Mouse (Mus musculus) frontal cortex, postnatal 10 days (tissue): ENCODE measurements around the gene Fxr1.
A peak's percentile ranks its signal among the peaks of the same experiment; 100 is the strongest.
"Not testable (repeated sequence)": the region's sequence is repeated elsewhere in the genome, so short reads cannot be mapped to it uniquely, and the experiment has no call there.

ENCODE experiments used
- DNase-seq, 2 experiments: peaks; one replicate each; pipeline ENCODE4 v3.0.0; 2022; ENCODE audit warnings: low spot score in 2 of 2, mixed read lengths in 1 of 2

Fxr1 gene

DNA sequence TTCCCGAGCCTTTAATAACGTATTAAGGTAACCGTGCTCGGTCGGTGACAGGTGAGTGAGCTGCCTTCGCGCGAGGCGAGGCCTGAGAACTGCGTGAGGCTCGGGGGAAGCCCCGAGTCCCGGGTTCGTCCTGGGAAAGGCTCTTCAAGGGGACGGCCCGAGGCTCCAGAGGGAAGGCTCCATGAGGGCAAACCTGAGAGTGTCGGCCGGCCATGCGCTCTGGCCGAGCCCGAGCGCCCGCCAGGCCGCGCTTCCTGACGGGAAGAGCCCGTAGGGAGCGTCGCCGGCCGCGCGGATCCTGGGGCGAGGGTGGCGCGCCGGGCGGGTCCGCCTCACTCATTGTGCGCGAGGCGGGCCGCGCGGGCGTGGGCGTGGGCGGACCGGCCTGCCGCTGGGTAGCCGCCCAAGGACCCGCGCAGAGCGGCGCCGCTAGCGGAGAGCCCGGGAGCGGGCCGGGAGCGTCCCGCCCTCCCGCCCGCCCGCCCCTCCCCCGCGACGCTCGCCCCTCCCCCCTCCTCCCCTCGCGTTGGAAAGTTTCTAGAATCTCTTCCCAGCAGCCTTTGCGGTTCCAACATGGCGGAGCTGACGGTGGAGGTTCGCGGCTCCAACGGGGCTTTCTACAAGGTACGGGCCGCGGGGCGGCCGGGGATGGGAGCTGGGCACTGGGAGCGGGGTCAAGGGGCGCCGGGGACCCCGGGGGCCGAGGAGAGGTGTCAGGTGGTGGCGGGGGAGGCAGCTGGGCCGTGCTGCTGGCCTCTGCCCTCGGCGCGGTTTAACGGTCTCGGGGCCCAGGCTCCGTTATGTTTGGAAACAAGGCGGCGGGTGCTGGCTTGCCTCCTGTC lies at the start of gene Fxr1:
Gene Fxr1, plus strand, starts transcription at position 404 of the 842 bp plus-strand sequence.
- DNase-seq: peak; percentile 70 to 81

DNA sequence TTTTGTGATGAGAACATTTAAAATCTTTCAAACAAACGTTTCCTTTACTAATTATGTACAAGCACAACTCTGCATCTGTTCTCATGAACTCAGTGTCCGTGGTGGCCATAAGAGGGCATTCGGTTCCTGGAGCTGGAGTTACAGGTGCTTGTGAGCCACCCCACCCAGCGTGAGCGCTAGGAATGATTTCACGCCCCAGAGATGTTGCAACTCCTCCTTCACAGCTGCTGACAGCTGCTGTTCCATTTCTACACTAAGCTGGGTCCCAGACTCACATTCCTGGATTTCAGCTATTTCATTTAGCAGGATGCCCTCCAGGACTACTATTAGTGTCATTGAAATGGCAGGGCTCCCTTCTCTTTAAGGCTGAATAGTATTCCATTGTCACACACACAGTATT lies 40.3 kb upstream of the Fxr1 start:
- no peak for DNase-seq

DNA sequence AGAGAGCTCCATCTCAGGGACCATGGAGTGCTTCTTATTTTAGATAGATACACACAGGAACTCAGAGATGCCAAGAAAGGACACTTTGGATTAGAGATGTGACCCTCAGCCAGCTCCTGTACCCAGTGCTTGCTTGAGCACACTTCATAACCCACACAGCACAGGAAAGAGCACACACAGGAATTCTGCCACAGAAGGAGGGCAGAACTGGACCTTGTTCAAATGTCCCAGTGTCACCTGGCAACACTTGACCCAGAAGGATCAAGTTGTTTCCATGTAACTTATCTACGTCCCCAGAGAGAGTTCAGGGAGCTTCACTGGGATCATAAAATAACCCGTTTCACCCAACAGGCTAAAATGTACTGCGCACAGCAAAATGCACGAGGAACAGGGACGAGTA lies 37.0 kb upstream of the Fxr1 start:
- DNase-seq: no peak

DNA sequence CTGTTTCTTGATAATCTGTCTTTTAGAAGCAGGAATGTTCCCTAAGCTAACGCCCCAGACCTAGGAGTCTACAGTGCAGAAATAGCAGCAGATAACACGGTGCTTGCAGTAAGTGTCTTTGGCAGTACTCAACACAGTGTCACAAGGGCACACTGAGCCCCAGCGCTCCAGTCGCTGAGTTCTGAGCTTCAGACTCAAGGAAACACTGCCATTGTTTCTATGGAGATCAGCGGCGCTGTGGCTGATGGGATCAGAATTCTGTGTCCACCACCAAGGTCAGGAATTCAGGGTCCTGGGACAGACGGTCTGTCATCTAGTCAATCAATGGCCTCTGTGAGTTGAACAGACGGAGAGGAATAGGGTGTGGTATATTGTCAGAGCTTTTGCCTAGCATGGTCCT lies 30.4 kb upstream of the Fxr1 start:
- no peak for DNase-seq

DNA sequence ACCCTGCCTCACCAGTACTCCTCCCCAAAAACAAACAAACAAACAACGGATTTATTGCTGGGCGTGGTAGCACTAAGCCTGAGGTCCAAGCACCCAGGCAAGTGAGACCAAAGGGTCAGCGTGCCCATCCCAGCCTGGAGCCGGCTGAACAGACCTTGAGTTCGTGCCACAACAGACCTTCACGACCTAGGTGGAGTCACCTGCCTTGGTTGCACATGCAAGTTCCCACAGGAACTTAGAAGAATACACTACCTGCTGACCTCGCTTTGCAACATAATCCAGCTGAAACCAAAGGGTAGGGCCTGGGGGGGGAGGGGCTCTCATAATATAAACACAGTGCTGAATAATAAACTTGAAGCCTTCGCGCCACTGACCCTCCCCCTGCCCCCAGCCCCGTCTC lies 29.3 kb upstream of the Fxr1 start:
- DNase-seq: no peak

DNA sequence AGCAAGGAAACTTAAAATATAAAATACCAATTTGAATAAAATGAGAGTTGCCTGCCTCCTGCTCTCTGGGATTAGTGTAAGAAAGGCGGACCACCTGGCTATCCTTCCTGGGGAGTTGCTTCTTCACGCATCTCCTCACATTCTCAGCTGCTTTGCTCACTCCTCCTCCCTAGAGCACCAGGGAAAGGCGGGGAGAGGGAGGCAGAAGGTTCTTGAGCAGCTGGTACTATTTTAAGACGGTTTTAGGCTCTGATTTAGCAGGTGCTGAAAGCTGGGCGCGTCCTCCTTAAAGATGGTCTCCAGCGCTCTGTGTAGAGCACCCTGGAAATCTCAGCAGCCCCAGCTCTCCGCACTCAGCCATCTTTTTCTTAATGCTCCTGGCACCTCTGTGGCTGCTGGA lies 28.8 kb upstream of the Fxr1 start:
- DNase-seq: no peak

DNA sequence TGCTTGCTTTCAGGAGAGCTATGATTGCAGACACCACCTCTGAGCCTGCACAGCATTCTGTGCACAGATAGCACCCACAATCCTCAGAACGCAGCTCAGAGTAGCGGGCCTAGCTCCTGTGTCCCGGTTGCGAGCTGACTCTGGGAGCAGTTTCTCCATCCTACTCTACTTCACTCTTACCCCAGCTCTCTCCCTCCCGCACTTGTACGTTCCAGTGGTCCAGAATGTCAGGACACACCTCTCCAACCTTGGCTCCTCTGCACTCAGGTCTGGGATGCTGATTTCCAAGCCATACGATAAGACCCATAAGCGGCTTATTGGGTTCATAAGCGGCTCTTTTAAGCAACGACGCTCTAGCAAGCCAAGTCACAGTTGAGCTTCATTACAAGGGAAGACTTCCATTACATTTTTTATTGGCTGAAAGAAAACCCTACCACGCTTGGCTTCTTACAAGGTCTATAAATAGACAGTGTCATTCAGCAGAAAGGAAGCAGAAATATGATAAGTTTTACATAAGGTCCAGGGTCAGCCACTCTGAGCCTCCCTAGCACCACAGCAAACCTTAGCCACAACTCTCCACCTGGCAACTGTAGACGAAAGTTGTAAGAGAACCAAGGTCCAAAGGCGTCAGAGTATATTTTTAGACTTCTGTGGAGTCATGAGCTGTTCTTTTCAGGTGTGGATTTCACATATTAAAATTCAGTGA lies 26.2 kb upstream of the Fxr1 start:
- DNase-seq: no peak

DNA sequence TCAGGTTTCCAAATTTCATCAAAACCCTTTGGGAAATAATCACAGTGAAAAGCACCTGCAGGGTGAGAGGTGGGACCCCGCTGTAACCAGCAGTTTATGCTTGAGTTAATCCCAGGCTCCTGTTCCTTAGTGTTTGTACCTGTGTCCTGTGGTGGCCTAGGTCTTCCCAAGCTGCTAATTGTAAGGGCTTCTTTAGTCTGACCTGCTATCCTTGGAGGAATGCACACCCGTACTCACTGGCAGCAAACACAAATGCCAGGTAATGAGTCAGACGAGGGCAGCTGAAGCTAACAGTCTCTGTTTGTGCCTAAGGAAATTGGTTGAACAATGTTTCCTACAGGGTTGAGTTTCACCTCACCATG lies 25.6 kb upstream of the Fxr1 start:
- DNase-seq: no peak

DNA sequence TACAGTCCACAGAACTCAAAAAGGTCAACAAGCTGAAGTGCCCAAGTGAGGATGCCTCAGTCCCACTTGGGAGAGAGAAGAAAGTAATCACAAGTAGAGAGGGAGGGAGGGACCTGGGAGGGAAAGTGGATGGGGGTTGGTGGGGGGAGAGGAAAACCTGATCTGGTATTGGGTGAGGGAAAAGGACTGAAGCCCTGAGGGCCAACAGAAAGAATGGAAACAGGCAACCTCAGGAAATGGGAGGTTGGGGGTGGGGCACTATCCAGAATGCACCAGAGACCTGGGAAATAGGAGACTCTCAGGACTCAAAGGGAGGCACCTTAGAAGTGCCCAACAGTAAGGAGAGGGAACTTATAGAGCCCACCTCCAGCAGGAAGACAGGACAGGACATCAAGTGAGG lies 18.1 kb upstream of the Fxr1 start:
- not testable (repeated sequence) for DNase-seq

DNA sequence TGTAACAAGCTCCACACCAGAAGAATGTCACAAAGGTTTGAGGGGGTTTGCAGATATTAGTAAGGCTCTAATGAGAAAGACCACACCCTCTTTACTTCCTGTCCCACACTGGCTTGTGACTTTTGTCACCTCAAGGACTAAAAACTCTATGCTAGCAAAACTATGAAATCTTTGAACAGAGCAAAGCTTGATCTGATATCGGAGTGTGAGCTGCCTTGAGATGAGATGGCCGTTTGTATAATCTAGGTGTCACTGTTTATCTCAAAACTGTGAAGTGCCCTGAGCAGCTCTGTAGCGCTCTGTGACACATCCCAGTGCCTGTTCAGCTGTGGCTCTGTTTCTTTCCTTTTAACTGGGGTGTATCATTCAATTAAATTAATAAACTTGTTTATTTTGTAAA lies 15.9 kb upstream of the Fxr1 start:
- no peak for DNase-seq

DNA sequence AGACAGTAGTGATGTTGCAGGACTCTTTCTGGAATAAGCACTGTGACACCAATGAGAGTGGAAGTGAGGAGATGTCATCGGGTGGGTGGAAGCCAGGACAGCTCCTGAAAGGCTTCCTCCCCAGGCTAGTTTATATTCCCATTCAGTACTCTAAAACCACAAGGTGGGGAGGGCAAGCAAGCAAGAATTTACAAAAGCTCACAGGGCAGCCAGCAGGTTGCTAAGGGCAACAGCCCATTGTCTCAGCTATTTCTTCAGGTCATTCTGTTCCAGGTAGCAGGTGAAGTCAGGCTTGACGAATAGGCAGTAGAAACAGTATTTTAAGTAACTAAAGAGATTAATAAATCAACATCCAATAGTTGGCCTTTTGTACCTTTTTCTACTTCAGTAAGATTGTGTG lies 13.4 kb upstream of the Fxr1 start:
- no peak for DNase-seq

DNA sequence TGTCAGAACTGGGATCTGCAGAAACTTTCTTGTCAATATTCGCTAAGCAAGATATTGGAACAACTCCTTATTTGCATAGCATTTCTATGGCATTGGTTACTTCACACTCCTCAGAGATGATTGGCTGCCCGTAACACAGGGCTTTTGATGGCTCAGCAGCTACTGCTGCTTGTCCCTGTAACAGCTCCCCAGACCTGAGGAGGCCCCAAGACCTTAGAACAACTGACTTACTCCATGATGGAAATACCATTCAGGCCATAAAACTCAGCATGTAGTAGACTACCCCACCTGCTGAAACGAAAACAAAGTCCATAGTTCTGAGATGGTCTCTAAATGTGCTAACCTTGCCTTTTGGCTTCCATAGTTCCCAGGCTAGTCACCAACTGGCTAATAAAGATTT lies 12.9 kb upstream of the Fxr1 start:
- no peak for DNase-seq

DNA sequence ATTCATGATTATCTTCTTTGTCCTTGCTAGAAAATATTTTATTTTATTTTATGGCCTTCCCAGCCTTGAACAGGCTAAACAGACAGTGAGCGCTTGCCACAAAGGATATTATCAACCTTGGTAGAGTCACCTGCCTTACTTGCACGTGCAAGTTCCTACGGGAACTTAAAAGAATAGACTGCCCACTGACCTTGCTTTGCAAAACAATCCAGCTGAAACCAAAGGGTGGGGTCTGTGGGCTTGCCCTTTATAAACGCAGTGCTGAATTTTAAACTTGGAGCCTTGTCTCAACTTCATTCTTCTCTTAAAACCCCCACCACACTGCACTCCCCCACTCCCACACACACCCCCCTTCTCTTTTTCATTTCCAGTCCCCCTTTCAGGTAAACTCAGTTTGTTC lies 12.1 kb upstream of the Fxr1 start:
- no peak for DNase-seq

DNA sequence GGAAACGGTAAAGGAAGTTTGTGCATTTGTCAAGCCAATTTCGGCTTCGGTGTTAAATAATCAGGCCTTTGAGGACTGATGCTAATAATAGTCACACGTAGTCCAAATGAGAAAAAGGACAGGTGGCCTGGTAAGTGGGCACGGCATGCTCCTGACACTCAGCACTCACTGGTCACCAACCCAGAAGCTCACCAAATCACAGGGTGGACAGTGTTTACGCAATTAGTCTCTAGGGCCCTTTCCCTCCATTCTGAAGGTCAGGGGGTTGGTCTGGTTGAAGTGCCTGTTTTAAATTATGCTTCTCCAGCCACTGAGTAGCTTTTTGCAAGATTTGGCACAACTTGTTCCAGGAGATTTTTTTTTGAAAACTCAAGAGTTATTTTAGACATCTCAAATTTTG lies 11.6 kb upstream of the Fxr1 start:
- DNase-seq: no peak

DNA sequence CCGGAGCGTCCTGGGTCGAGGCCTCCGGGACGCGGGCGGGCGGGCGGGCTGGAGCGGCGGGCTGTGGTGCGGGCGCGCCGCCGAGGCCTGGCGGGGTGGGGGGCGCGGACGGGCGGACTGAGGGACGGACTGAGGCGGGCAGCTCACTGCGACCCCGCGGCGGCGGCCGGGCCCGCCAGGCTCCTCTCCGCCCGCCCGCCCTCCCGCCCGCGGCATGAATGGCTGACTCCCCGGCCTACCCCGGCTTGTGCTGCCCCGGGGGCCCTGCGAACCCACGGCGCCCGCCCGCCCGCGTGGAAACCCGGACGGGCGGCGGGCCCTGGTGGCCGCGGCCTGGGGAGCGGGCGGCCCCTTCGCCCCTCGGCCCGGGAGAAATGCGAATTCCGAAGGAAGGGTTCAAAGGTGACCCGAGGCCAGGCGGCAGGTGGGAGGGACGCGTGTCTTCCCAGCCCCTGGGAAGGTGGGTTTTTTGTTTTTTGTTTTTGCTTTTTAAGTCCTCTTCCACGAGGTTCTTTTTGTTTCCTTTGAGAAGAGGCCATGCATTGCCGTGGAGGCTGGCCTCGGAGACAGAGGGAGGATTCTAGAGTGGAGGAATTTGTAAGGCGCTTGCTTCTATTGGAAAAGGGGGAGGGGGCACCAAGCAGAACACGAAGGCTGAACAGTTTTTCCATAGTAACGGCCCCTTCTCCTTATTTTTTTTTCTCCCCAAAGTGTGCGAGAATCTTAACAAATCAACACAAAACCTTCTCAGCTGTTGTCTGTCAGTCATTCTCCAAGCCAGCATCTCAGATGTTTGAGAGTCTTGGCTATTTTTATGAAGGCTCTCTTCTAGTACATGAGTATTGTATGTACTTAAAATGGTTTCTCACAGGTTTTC lies 877 bp downstream of the Fxr1 start:
- DNase-seq: peak in 1 of 2 experiments; percentile 25

DNA sequence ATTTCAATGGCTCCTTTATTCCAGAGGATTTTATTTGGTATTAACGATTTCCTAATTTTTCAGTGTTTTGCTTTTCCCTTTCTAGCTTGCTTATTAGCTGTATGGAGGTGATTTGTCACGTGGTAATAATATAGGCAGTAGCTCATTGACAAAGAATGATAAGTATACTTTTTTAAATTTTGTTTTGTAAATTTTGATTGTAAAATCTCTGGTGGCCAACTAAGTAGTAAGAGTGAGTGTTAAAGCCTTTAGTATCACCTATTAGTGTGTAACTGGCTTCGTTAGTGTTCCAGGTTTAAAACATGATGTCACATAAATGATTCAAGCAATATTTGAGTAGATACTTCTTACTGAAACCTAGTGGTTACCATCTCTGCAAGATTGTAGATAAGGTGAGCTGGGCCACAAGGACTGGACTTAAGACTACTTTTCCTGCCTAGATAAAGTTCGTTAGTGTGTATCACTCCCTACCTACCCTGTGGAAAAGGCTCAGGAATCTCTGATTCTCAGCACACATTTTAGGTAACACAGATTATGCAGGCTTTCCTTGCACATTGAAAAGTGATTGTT lies 1.6 kb downstream of the Fxr1 start:
- DNase-seq: no peak

DNA sequence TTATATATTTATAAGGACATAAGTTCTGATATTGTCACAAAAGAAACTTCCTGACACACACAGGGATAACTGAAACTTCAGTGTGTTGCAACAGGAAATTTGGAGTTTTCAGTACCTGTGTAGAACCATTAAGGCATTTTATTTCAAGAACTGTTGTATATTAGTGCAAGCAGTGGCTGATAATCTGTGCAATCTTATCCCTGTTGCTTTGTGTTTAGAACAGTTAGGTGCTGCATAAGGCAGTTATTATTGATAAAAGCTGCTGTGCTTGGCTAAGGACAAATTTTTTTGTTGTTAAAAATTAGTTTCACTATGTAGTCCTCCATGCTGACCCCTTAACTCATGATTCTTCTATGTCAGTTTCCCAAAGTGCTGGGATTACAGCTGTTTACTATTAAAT lies 9.2 kb downstream of the Fxr1 start:
- DNase-seq: no peak

DNA sequence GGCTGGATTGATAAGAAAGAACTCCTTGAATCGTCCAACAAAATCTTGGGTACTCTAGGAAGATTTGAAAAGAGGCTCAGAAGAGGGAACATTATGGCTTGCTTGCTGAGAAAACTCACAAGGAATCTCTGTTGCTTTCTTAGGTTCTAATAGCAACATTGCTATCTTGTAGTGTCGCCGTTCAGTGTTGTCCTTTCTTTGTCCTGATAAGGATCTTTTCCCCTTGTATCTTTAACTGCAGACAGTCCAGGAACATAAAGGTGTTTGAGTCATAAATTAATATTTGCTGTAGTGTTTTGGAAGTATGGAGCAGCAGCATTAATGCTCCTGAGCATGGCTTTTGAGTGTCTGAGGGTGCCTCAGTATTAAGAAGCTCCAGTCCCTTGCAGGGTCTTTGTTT lies 10.9 kb downstream of the Fxr1 start:
- no peak for DNase-seq

DNA sequence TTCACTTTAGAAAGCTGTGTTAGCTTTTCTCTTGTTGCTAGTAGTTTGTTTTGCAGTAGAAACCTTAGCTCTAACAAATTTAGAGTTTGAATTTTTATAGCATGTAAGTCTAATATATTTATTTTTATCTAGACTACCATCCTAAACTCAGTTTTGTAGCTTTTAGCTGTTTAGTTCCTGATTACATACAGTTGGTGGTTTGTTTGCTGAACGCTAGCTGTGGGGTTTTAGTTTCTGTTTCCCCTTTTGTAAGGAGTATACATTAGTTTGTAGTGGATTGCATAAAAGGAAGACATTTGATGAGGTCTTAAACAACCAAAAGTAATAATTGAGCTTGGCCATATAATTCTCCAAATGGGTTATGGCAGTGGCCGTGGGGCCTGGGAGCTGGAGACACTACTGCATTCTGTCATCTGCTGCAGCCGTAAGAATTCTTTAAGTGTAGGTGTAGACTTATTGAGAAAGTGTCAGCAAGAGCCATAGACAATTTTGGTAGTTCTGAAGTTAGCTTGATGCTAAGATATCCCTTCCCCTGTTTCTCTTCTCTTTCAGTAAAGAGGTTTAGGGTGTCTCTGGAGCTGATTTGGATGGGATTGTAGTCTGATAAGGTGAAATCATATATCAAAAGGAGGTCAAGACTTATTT lies 14.1 kb downstream of the Fxr1 start:
- DNase-seq: no peak

DNA sequence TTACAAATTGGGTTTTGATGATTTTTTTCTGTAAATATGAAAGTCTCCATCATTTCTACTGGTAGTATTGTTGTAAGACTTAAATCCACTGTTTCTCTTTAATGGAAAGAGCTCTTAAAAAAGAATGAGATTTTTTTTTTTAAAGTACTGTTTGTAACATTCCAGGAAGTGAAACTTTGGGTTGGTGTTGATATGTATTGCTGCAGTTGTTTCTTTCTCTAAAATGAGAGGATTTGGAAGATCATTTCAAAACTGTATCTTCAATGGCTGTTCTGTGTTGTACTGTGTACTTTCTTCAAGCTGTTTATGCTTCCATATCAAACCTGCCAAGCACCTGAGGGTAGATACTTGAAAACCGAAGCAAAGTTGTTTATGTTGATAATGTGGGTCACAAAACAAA lies 15.1 kb downstream of the Fxr1 start:
- DNase-seq: no peak

DNA sequence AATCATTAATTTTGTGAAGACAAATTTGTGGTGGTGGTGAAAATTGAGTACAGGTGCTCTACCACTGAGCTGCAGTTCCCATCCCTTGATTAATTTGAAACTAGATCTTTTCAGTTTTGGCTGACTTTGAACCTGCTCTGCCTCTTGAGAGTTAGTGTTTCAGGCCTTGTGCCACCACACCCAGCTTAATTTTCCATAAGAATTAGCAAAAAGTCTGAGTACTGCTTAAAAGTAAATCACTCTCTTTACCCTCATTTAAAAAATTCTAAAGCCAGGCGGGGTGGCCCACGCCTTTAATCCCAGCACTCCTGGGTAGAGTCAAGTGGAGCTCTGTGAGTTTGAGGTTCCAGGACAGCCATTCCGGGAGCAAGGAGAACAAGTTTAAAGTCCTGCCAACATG lies 16.0 kb downstream of the Fxr1 start:
- DNase-seq: no peak

DNA sequence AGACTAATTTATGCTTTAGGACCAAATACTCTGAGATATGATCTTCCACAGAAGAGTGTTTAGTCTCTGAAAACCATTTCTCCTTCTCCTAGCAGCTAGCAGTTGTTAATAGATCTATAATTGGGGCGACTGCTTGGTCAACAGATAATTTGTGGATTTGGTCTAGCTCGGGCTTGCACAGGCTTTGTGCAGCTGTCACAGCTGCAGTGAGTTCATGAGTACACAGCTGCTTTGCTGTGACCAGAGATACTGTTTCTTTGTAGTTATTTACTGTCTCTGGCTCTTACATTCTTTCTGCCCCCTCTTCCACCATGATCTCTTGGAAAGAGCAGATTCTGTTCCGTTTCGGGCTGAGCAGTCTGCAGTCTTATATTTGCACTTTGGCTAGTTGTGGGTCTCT lies 22.2 kb downstream of the Fxr1 start:
- DNase-seq: no peak
